Mouse (Mus musculus): ENCODE measurements around the gene C1qtnf12.

GRCm38 (mm10) chr4:155947094-155947493 is 15.0 kb upstream of the C1qtnf12 start:
- TF ChIP-seq CTCF (IDR thresholded peaks at IDR 0.05; ENCODE audit: borderline replicate concordance, extremely low read depth, insufficient read depth, insufficient read length) (no peak), POLR2A (IDR thresholded peaks at IDR 0.05; ENCODE audit: borderline replicate concordance, extremely low read depth, insufficient read depth, insufficient read length, poor library complexity, severe bottlenecking) (no peak)

All from brain, embryonic 14.5 days (tissue).